Mouse (Mus musculus): Measurements from ENCODE around the gene Emid1.

The Emid1 gene

GRCm38 (mm10) chr11:5057856-5058641 lies 94.0 kb downstream of the Emid1 start, which contains the start of gene Rasl10a:
Gene Rasl10a (plus strand): TSS chr11:5058128.
- no peaks in the 10 kb centered on the region for H3K36me3 ChIP-seq (ENCODE audit: control insufficient read depth, insufficient read depth, low read length, poor library complexity, severe bottlenecking)
- peak; percentile 79 for DNase-seq (ENCODE audit: low read depth, low spot score)

GRCm38 (mm10) chr11:5057541-5057855 lies 94.6 kb downstream of the Emid1 start:
- H3K36me3 ChIP-seq (ENCODE audit: control insufficient read depth, insufficient read depth, low read length, poor library complexity, severe bottlenecking) = no peaks in the 10 kb centered on the region
- no peak for DNase-seq (ENCODE audit: low read depth, low spot score)
- no peaks in the 10 kb centered on the region for H3K27me3 ChIP-seq (ENCODE audit: control insufficient read depth, insufficient read depth, low read length, poor library complexity, severe bottlenecking)

More at GRCm38 (mm10) chr11:5057856-5058641, 94.0 kb downstream of the Emid1 start, which contains the start of gene Rasl10a:
- H3K27me3 ChIP-seq (ENCODE audit: control insufficient read depth, insufficient read depth, low read length, poor library complexity, severe bottlenecking) = no peaks in the 10 kb centered on the region

- H3K27me3 ChIP-seq (ENCODE audit: control insufficient read depth, insufficient read depth, low read length, poor library complexity, severe bottlenecking) = no peaks in the 10 kb centered on the region
- H3K36me3 ChIP-seq (ENCODE audit: control insufficient read depth, insufficient read depth, low read length, poor library complexity, severe bottlenecking) = no peaks in the 10 kb centered on the region
- DNase-seq (ENCODE audit: low read depth, low spot score) = no peak
Measured at GRCm38 (mm10) chr11:5057064-5057463, 95.0 kb downstream of the Emid1 start.
